Mouse (Mus musculus) liver, embryonic 12.5 days (tissue): ENCODE measurements around the gene Zcwpw1. TPM values are rescaled to one million over a fixed set of nuclear protein-coding genes. Genes with fewer than 3 reads are reported as not detected.

Experiments used
- ATAC-seq: fragments of 200-750 bp; cut with Nextera tagmentation; 2 replicates; pipeline ENCODE4 v1.8.0; 2017; ENCODE audit warnings: moderate number of reproducible peaks, mild to moderate bottlenecking, moderate library complexity
- H3K27ac ChIP-seq: fragments of 300-500 bp; sonication (generic); 2 replicates; pipeline ENCODE4 v1.5.1; 2016; ENCODE audit warnings: mild to moderate bottlenecking
- H3K27me3 ChIP-seq: fragments of 300-500 bp; sonication (generic); replicated peaks from 2 replicates; pipeline ENCODE4 v1.6.1; 2016; ENCODE audit warnings: mild to moderate bottlenecking, moderate library complexity
- H3K36me3 ChIP-seq: fragments of 300-500 bp; sonication (generic); 2 replicates; pipeline ENCODE4 v1.6.1; 2016; ENCODE audit warnings: mild to moderate bottlenecking, moderate library complexity
- H3K4me1 ChIP-seq: fragments of 300-500 bp; sonication (generic); 2 replicates; pipeline ENCODE4 v1.6.1; 2016
- H3K4me2 ChIP-seq: fragments of 300-500 bp; sonication (generic); 2 replicates; pipeline ENCODE4 v1.6.1; 2016; ENCODE audit warnings: mild to moderate bottlenecking, moderate library complexity
- H3K4me3 ChIP-seq: fragments of 300-500 bp; sonication (generic); 2 replicates; pipeline ENCODE4 v1.5.1; 2016; ENCODE audit warnings: mild to moderate bottlenecking, moderate library complexity
- H3K9ac ChIP-seq: fragments of 300-500 bp; sonication (generic); 2 replicates; pipeline ENCODE4 v1.6.1; 2016; ENCODE audit warnings: mild to moderate bottlenecking, moderate library complexity
- H3K9me3 ChIP-seq: fragments of 300-500 bp; sonication (generic); replicated peaks from 2 replicates; pipeline ENCODE4 v1.6.1; 2016; ENCODE audit warnings: mild to moderate bottlenecking, moderate library complexity
- WGBS: fragments of 180-500 bp; shearing (Covaris S2); methylation state at CpG from one replicate; pipeline ENCODE4 v1.1.7; 2016; ENCODE audit not compliant: insufficient replicate concordance; 5-methylcytosine and 5-hydroxymethylcytosine counted together
- polyA plus RNA-seq: library from polyadenylated mRNA; unstranded; fragments of >200 nt; fragmentation: Nextera tagmentation; extraction: Ambion mirVana; gene quantifications from 2 replicates; pipeline ENCODE4 v1.2.1, GENCODE M21; 2016

Zcwpw1 gene
- polyA plus RNA-seq, 1 experiment from 2014 or later: 6.9 TPM

DNA sequence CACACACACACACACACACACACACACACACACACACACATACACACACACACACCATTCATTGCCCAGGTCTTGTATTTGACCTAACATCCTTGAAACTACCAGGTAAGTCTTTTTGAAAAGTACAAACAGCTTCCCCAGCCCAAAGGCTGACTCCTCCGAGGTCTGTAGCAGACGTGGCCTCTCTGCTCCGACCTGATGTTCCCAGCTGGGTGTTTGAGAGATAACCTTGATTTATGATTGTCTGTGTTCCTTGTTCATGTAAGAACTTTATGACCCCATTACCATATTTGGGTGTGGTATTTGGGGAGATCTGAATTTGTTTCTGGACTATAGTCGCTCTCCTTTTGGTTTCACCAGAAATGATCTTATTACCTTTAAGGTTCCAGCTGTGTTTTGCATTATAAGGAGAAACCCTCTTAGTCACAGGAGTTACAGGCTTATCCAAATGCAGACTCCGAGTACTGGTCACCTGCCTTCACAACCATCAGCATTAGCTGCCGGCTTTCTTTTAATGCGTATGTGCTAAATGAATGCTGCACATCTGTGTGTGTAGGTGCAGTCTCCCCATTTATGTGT is 10.2 kb upstream of the Zcwpw1 start:
- H3K4me3 ChIP-seq: no peak overlapping the region
- H3K4me2 ChIP-seq: peak overlapping the region; percentile 94; the same call in 1 of the 2 replicates
- H3K9me3 ChIP-seq: no peaks in the 10 kb centered on the region
- peaks cover 73% of the 10 kb centered on the region for H3K4me1 ChIP-seq
- no peaks in the 10 kb centered on the region for H3K27me3 ChIP-seq
- peaks cover 24% of the 10 kb centered on the region for H3K36me3 ChIP-seq
- H3K9ac ChIP-seq: no peak overlapping the region
- WGBS: 69% methylated on average over 7 of the region's 7 CpGs
- no peak for ATAC-seq
- no peak overlapping the region; the same call in 1 of the 2 replicates for H3K27ac ChIP-seq

DNA sequence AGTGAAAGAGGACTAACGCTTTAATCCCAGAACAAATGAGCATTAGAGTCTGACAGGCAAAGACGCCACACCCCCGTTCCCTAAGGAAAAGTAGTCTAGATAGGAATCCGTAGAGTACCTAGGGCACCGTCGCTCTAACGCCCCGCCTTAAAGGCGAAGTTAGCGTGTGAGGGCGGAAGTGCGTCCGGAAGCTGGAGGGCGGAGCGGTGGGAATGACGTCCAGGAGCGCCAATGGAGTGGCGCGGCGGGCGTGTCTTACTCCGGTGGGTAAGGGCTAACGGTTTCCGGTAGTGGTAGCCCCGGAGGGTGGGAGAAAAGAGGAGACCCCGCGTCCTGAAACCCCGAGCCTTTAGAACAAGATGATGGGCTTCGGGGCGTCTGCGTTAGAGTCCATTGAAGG is 9.0 kb upstream of the Zcwpw1 start, which contains the start of gene Ppp1r35:
Gene Ppp1r35 (plus strand): TSS at position 215 of the 400 bp plus-strand sequence.
- peak within 1 kb of the TSS; percentile 98 for H3K4me3 ChIP-seq
- H3K9ac ChIP-seq: peak within 1 kb of the TSS; percentile 95
- H3K36me3 ChIP-seq: peaks cover 37% of the 10 kb centered on the region
- peaks cover 73% of the 10 kb centered on the region for H3K4me1 ChIP-seq
- peak within 1 kb of the TSS; percentile 94 for H3K4me2 ChIP-seq
- WGBS: under 1% methylated on average over 29 of the region's 31 CpGs
- H3K27ac ChIP-seq: peak within 1 kb of the TSS; percentile 93
- H3K27me3 ChIP-seq: no peaks in the 10 kb centered on the region
- H3K9me3 ChIP-seq: no peaks in the 10 kb centered on the region
- ATAC-seq: peak; percentile 92

DNA sequence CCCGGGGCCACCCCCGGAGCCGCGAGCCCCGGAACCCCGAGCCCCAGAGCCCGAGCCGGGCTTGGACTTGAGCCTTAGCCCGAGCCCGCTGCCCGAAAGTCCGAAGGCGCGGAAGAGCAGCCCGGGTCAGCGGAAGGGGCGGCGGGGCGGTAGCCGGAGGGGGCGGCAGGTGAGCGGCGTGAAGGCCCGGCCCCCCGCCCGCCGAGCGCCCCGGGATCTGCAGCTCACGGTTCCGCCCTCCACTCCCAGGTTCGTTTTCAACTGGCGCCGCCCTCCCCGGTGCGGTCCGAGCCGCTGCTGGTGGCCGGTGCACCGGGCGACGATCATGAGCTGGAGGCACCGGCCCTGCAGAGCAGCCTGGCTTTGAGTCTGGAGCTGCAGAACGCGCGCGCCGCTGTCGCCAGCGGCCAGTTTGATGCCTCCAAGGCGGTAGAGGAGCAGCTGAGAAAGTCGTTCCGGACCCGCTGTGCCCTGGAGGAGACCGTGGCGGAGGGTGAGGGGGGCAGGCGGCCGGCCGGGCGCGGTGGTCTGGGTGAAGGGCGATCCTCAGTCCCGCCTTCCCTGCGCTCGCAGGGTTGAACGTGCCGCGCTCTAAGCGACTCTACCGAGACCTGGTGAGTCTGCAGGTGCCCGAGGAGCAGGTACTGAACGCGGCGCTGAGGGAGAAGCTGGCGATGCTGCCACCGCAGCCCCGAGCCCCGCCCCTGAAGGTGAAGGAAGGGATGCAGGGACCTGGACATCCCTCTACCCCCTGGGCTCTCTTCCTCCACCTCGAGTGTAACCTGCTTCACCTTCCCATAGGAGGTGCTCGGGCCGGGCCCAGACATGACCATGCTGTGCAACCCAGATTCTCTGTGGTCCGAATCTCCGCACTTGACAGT is 8.3 kb upstream of the Zcwpw1 start:
- H3K27me3 ChIP-seq: no peaks in the 10 kb centered on the region
- peak overlapping the region; percentile 95 for H3K9ac ChIP-seq
- H3K36me3 ChIP-seq: peaks cover 44% of the 10 kb centered on the region
- H3K4me1 ChIP-seq: peaks cover 79% of the 10 kb centered on the region
- H3K4me2 ChIP-seq: peak overlapping the region; percentile 94
- H3K9me3 ChIP-seq: no peaks in the 10 kb centered on the region
- H3K4me3 ChIP-seq: peak overlapping the region; percentile 98
- WGBS: under 1% methylated on average over 83 of the region's 83 CpGs
- peak overlapping the region; percentile 93 for H3K27ac ChIP-seq
- peak; percentile 65 for ATAC-seq

DNA sequence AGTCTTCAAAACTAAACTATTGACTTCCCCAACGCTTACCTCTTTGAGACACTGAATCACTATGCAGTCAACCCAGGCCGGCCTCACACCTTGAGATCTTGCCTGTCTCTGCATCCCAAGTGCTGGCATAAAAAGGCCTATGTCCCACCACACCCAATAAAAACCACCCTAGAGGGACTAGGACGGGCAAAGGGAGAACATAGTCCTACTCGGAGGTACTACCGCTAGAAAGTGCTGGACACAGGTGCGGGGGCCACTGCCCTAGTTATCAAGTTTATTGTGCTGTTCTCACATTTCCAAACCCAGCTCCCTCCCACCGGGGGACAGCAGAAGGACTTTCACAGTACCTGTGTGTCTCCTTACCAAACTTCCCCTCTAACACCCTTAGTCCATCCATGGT is 5.9 kb upstream of the Zcwpw1 start:
- no peaks in the 10 kb centered on the region for H3K9me3 ChIP-seq
- no peak overlapping the region for H3K4me3 ChIP-seq
- no peak overlapping the region for H3K9ac ChIP-seq
- 0 out of 2 replicates have a peak overlapping the region, but pooled peaks have one; percentile 18 for H3K27ac ChIP-seq
- H3K4me1 ChIP-seq: peaks cover 79% of the 10 kb centered on the region
- H3K4me2 ChIP-seq: no peak overlapping the region
- H3K36me3 ChIP-seq: peaks cover 52% of the 10 kb centered on the region
- no peak for ATAC-seq
- WGBS: 83% methylated on average over 7 of the region's 7 CpGs
- H3K27me3 ChIP-seq: no peaks in the 10 kb centered on the region

DNA sequence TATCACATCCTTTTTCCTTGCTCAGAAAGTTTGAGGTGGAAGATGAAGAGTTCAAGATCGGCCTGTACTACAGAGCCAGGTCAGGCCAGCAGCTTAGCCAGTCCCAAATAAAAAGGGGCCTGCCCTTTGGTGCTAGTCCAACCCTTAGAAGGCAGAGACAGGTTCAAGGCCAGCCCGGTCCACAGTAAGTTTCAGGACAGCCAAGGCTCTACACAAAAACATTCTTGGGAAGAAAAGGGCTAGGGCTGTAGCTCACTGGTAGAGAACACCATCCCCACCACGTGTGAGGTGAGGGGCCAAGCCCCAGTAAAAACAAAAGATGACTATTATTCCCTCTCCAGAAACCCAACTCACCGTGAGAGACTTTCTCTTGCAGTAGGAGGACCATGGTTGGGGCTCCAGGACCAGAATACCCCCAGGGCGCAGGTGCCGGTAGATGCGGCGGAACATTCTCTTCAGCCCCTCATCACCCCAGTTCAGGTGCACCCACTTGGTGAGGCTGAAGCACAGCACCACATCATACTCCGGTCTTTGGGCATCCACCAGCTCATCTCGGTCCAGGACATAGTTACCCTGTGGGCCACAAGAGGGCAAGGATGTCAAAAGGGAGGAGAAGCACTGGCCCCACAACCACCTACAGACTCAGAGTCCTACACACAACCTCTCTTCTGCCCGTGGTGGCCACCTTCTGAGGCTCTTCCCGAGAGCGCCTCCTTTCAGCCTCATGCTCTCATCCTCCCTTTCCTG is 4.6 kb upstream of the Zcwpw1 start:
- 81% methylated on average over 13 of the region's 13 CpGs for WGBS
- Histone ChIP-seq H3K9me3 (no peaks in the 10 kb centered on the region), H3K4me2 (peak overlapping the region; percentile 98), H3K9ac (peak overlapping the region; percentile 91; the same call in 1 of the 2 replicates), H3K36me3 (peaks cover 52% of the 10 kb centered on the region), H3K27me3 (0 out of 2 replicates have a peak, but pooled peaks cover under 1% of the 10 kb centered on the region), H3K4me3 (peak overlapping the region; percentile 76; the same call in 1 of the 2 replicates), H3K27ac (peak overlapping the region; percentile 99), H3K4me1 (peaks cover 70% of the 10 kb centered on the region)
- ATAC-seq: no peak

DNA sequence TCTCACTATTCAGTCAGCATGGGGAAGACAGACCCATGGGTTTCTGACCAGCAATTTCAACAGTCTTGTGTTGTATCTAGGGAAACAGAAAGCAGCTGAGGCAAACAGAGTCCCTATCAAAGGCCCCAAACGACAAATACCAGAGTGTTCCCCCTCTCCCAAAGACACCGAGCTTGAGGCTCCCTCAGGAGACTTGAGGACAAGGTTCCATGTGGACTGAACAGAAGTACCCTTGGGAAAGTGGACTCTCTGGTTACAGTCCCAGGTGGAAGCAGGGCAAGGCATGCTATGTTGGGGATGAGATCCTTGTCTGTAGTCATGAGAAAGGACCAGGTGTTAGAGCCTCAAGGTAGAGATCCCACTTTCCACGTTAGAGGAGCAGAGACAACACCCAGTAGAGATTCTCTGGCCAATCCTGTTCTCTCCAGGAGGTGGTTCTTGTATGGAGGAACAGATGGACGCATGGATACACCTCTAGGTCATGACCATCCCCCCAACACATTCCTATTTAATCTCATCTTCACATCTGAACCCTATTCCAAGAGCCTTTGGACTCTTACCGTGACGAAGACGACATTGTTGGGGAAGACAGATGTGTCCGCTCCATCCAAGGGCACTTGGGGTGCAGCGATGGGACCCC is 3.6 kb upstream of the Zcwpw1 start:
- Histone ChIP-seq H3K27ac (peak overlapping the region; percentile 99), H3K27me3 (peaks cover 4% of the 10 kb centered on the region; the same call in 1 of the 2 replicates), H3K9me3 (no peaks in the 10 kb centered on the region), H3K4me3 (peak overlapping the region; percentile 76), H3K9ac (peak overlapping the region; percentile 91), H3K4me1 (peaks cover 69% of the 10 kb centered on the region), H3K4me2 (peak overlapping the region; percentile 98), H3K36me3 (peaks cover 52% of the 10 kb centered on the region)
- ATAC-seq: no peak
- WGBS: 62% methylated on average over 9 of the region's 9 CpGs

DNA sequence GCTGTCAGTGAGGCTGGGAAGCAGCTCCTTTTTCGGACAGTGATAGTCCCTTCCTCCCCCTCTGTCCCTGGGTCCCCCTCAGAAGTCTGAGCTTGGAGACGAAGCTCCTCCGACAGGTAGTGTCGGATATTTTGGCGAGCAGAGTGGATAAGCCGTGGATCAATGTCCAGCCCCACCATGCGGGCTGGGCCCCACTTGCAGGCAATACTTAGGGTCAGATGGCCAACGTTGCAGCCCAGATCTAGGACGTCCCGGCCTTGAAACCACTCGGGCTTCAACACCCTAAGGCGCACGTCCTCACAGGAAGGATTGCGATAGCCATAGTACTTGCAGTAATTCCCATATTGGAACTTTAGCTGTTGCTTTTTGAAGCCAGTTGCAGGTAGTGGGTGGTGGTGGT is 3.1 kb upstream of the Zcwpw1 start:
- H3K9ac ChIP-seq: peak overlapping the region; percentile 91
- WGBS: 71% methylated on average over 14 of the region's 14 CpGs
- peak overlapping the region; percentile 76 for H3K4me3 ChIP-seq
- H3K36me3 ChIP-seq: peaks cover 52% of the 10 kb centered on the region
- peak overlapping the region; percentile 98 for H3K4me2 ChIP-seq
- H3K27me3 ChIP-seq: peaks cover 4% of the 10 kb centered on the region; the same call in 1 of the 2 replicates
- H3K9me3 ChIP-seq: no peaks in the 10 kb centered on the region
- ATAC-seq: no peak
- peak overlapping the region; percentile 99 for H3K27ac ChIP-seq
- H3K4me1 ChIP-seq: peaks cover 67% of the 10 kb centered on the region

DNA sequence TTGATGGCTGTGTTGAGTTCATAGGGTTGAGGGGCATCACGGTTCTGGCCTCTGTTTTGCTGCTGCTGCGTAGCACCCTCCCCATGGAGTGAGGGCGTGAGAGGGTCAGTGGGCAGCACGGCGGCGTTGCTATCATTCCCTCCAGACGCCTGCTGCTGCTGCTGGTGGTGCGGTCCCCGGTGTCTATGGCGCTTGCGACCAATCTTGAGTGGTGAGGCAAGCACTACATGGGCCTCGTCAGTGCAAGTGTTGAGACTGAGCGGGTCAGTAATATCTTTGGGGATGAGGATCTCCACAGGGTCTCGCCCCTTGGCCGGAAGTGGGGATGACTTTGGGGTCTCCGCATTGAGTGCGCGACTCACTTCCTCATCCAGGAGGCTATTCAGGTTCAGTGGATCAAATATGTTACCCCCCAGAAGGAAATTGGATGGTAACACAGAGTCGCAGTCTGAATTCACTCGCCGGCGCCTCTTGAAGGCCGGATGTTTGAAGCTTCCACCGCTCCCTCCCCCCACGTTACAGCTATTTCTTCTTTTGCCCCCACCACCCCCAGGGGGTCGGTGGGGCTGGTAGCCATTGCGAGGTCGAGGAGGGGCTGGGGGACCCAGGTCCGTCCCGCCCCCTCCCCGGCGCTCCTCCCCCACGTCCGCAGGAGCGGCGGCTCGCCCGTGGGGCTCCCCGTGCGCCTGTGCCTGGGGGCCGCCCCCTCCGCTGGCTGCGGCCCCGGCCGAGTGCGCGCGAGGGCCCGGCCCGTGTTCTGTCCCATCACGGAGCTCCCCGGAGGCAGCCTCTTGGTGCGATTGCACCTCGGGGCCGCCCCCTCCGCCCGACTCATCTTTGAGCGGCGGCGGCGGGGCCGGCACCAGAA is 2.2 kb upstream of the Zcwpw1 start:
- ATAC-seq: peak; percentile 13
- Histone ChIP-seq H3K4me2 (peak overlapping the region; percentile 98), H3K36me3 (peaks cover 48% of the 10 kb centered on the region), H3K9me3 (no peaks in the 10 kb centered on the region), H3K27ac (peak overlapping the region; percentile 99), H3K4me1 (peaks cover 58% of the 10 kb centered on the region), H3K27me3 (peaks cover 4% of the 10 kb centered on the region; the same call in 1 of the 2 replicates), H3K4me3 (peak overlapping the region; percentile 76), H3K9ac (peak overlapping the region; percentile 91)
- 2% methylated on average over 62 of the region's 62 CpGs for WGBS

DNA sequence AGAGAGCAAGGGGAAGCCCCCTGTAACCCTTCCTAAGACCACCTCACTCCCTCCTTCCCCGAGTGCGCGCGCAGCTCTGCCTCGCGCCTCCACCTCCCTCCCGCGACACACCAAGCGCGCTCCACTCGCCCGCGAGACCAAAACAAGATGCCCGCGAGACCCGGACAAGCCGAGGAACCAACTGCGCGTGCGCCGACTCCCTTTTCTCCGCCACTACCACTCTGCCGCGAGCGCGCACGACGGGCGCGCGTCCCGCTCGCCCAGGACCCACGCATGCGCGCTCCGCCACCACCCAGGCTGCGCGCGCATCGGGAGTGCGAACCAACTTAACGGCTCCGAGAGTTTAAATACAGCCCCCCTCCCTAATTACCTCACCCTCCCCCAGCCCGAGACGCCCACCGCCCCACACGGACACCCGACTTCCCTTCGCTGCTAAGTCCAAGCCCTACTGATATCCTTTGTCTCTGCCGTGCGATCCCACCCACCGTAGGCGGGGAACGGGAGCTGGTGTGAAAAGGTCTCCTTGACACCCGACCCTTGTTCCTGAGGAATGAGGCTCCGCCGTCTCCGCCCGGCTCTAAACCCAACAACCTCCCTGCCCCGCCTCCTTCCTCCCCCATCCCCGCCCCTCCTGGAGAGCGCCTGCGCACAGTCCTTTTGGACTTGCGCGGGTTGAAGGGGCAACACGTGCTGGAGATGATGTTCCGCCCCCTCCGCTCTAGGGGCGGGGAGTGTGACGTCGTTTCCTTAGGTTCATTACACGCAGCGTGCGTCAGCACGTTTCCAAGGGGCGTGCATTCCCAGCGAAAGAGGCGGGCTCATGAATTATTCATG is 1.3 kb upstream of the Zcwpw1 start:
- Histone ChIP-seq H3K4me1 (peaks cover 49% of the 10 kb centered on the region), H3K27me3 (peaks cover 4% of the 10 kb centered on the region; the same call in 1 of the 2 replicates), H3K9me3 (no peaks in the 10 kb centered on the region), H3K4me3 (peak overlapping the region; percentile 76), H3K9ac (peak overlapping the region; percentile 91), H3K36me3 (peaks cover 38% of the 10 kb centered on the region), H3K27ac (peak overlapping the region; percentile 99), H3K4me2 (peak overlapping the region; percentile 98)
- peak; percentile 86 for ATAC-seq
- under 1% methylated on average over 78 of the region's 79 CpGs for WGBS

DNA sequence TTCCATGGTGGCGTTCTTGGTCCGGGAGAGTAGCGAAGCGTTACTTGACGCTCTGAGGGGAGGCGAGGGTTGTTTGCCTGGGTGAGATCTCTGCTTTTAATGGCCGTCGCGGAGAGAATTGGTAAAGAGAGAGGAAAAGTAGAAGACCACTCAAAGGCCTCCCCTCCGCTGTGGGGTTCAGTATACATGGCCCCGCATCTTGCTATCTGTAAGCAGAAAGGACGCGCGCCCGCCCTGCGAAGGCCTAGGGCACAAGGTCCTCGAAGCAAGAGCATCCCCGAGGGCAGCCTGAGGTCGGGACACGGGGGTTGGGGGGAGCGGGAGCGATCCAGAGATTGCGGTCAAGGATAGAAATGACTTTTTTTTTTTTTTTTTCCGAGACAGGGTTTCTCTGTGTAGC is 573 bp downstream of the Zcwpw1 start:
- ATAC-seq: no peak
- Histone ChIP-seq H3K4me1 (peaks cover 30% of the 10 kb centered on the region), H3K9ac (no peak overlapping the region), H3K4me3 (peak overlapping the region; percentile 76; the same call in 1 of the 2 replicates), H3K9me3 (no peaks in the 10 kb centered on the region), H3K27me3 (peaks cover 4% of the 10 kb centered on the region; the same call in 1 of the 2 replicates), H3K4me2 (peak overlapping the region; percentile 98), H3K36me3 (peaks cover 20% of the 10 kb centered on the region), H3K27ac (no peak overlapping the region)
- WGBS: 62% methylated on average over 24 of the region's 24 CpGs
